Mouse (Mus musculus) midbrain, embryonic 11.5 days (tissue): ENCODE data around the gene Kmt5b. TPM values are rescaled to one million over a fixed set of nuclear protein-coding genes. Genes with fewer than 3 reads are reported as not detected.

Source experiments
- ATAC-seq: fragments of 200-750 bp; cut with Nextera tagmentation; 2 replicates; pipeline ENCODE4 v1.8.0; 2017; ENCODE audit warnings: moderate TSS enrichment, moderate library complexity; ENCODE audit not compliant: low FRiP score
- DNase-seq: peaks from one replicate; pipeline ENCODE4 v3.0.0; 2015; ENCODE audit warnings: low spot score; ENCODE audit errors: missing footprints
- H3K27ac ChIP-seq: fragments of 300-500 bp; sonication (generic); 2 replicates; pipeline ENCODE4 v1.5.1; 2014; ENCODE audit warnings: low read depth, low read length
- H3K27me3 ChIP-seq: fragments of 300-500 bp; sonication (generic); 2 replicates; pipeline ENCODE4 v1.6.1; 2014; ENCODE audit warnings: mild to moderate bottlenecking, low read length, moderate library complexity, mixed read lengths; ENCODE audit not compliant: control insufficient read depth, insufficient read depth
- H3K36me3 ChIP-seq: fragments of 300-500 bp; sonication (generic); 2 replicates; pipeline ENCODE4 v1.6.1; 2014; ENCODE audit warnings: mild to moderate bottlenecking, low read length, moderate library complexity, mixed read lengths; ENCODE audit not compliant: control insufficient read depth, insufficient read depth
- H3K4me1 ChIP-seq: fragments of 300-500 bp; sonication (generic); 2 replicates; pipeline ENCODE4 v1.6.1; 2014; ENCODE audit warnings: low read length; ENCODE audit not compliant: control insufficient read depth, insufficient read depth
- H3K4me2 ChIP-seq: fragments of 300-500 bp; sonication (generic); 2 replicates; pipeline ENCODE4 v1.6.1; 2014; ENCODE audit warnings: mild to moderate bottlenecking, moderate library complexity
- H3K4me3 ChIP-seq: fragments of 300-500 bp; sonication (generic); 2 replicates; pipeline ENCODE4 v1.5.1; 2014; ENCODE audit warnings: low read depth, low read length
- H3K9ac ChIP-seq: fragments of 300-500 bp; sonication (generic); 2 replicates; pipeline ENCODE4 v1.6.1; 2014; ENCODE audit warnings: low read length
- H3K9me3 ChIP-seq: fragments of 300-500 bp; sonication (generic); 2 replicates; pipeline ENCODE4 v1.6.1; 2016; ENCODE audit warnings: low read length; ENCODE audit not compliant: control insufficient read depth
- WGBS: fragments of 180-500 bp; shearing (Covaris S2); extraction: QIAGEN DNeasy Blood & Tissue Kit; methylation state at CpG from one replicate; pipeline ENCODE4 v1.1.7; 2014; 5-methylcytosine and 5-hydroxymethylcytosine counted together
- polyA plus RNA-seq: library from polyadenylated mRNA; unstranded; fragments of >200 nt; fragmentation: Nextera tagmentation; extraction: Ambion mirVana; gene quantifications from 2 replicates; pipeline ENCODE4 v1.2.1, GENCODE M21; 2014

Gene Kmt5b
- polyA plus RNA-seq, 1 experiment from 2014 or later: 40.3 TPM

- H3K4me1 ChIP-seq: peaks cover 14% of the 10 kb centered on the region
- no peak overlapping the region for H3K27ac ChIP-seq
- peak overlapping the region; percentile 82 for H3K4me3 ChIP-seq
- no peaks in the 10 kb centered on the region for H3K27me3 ChIP-seq
- DNase-seq (no peak), ATAC-seq (peak; percentile 1)
- no peaks in the 10 kb centered on the region for H3K9me3 ChIP-seq
- peak overlapping the region; percentile 6; the same call in 1 of the 2 replicates for H3K9ac ChIP-seq
- 9% methylated on average over 19 of the region's 19 CpGs for WGBS
- no peaks in the 10 kb centered on the region for H3K36me3 ChIP-seq
- H3K4me2 ChIP-seq: peak overlapping the region; percentile 72
Observed at GRCm38 (mm10) chr19:3850847-3851469, 83.7 kb downstream of the Kmt5b start.

- DNase-seq: peak; percentile 99
- WGBS: under 1% methylated on average over 53 of the region's 54 CpGs
- Histone ChIP-seq H3K9me3 (no peaks in the 10 kb centered on the region), H3K36me3 (no peaks in the 10 kb centered on the region), H3K4me2 (peak within 1 kb of the TSS; percentile 72), H3K9ac (peak within 1 kb of the TSS; percentile 92), H3K4me1 (peaks cover 14% of the 10 kb centered on the region), H3K27me3 (no peaks in the 10 kb centered on the region), H3K4me3 (peak within 1 kb of the TSS; percentile 82), H3K27ac (peak within 1 kb of the TSS; percentile 97)
- ATAC-seq: peak; percentile 99
Observed at GRCm38 (mm10) chr19:3851502-3851962, 84.3 kb downstream of the Kmt5b start, which contains the start of gene Chka. Gene Chka (plus strand): TSS chr19:3851773.

- DNase-seq: no peak
- no peak; the same call in 1 of the 2 replicates for ATAC-seq
Observed at GRCm38 (mm10) chr19:3851979-3852681, 84.9 kb downstream of the Kmt5b start.

GRCm38 (mm10) chr19:3853121-3853520 lies 85.9 kb downstream of the Kmt5b start:
- no peak overlapping the region for H3K9ac ChIP-seq
- H3K36me3 ChIP-seq: no peaks in the 10 kb centered on the region
- H3K4me2 ChIP-seq: peak overlapping the region; percentile 72
- H3K9me3 ChIP-seq: no peaks in the 10 kb centered on the region
- 95% methylated on average over 10 of the region's 10 CpGs for WGBS
- peak overlapping the region; percentile 82; the same call in 1 of the 2 replicates for H3K4me3 ChIP-seq
- DNase-seq: no peak
- no peaks in the 10 kb centered on the region for H3K27me3 ChIP-seq
- no peak overlapping the region for H3K27ac ChIP-seq
- ATAC-seq: no peak
- peaks cover 14% of the 10 kb centered on the region for H3K4me1 ChIP-seq

More at GRCm38 (mm10) chr19:3851979-3852681, 84.9 kb downstream of the Kmt5b start:
- Histone ChIP-seq H3K36me3 (no peaks in the 10 kb centered on the region), H3K9ac (peak overlapping the region; percentile 92), H3K4me2 (peak overlapping the region; percentile 72), H3K4me3 (peak overlapping the region; percentile 82), H3K27ac (peak overlapping the region; percentile 97), H3K9me3 (no peaks in the 10 kb centered on the region), H3K27me3 (no peaks in the 10 kb centered on the region), H3K4me1 (peaks cover 14% of the 10 kb centered on the region)
- WGBS: under 1% methylated on average over 70 of the region's 74 CpGs

GRCm38 (mm10) chr19:3853891-3854290 lies 86.7 kb downstream of the Kmt5b start:
- no peak for ATAC-seq
- Histone ChIP-seq H3K27ac (no peak overlapping the region), H3K9me3 (no peaks in the 10 kb centered on the region), H3K36me3 (no peaks in the 10 kb centered on the region), H3K4me2 (no peak overlapping the region), H3K27me3 (no peaks in the 10 kb centered on the region), H3K4me1 (peaks cover 14% of the 10 kb centered on the region), H3K4me3 (no peak overlapping the region), H3K9ac (no peak overlapping the region)
- WGBS: 98% methylated on average over 1 of the region's 1 CpGs
- DNase-seq: no peak

GRCm38 (mm10) chr19:3855091-3855490 lies 87.9 kb downstream of the Kmt5b start:
- Histone ChIP-seq H3K4me3 (no peak overlapping the region), H3K9me3 (no peaks in the 10 kb centered on the region), H3K4me1 (peaks cover 14% of the 10 kb centered on the region), H3K36me3 (no peaks in the 10 kb centered on the region), H3K9ac (no peak overlapping the region), H3K27ac (no peak overlapping the region), H3K27me3 (no peaks in the 10 kb centered on the region), H3K4me2 (no peak overlapping the region)
- WGBS: 67% methylated on average over 6 of the region's 6 CpGs
- no peak for ATAC-seq
- no peak for DNase-seq

- no peak for ATAC-seq
- Histone ChIP-seq H3K4me1 (peaks cover 14% of the 10 kb centered on the region), H3K4me2 (no peak overlapping the region), H3K27me3 (no peaks in the 10 kb centered on the region), H3K36me3 (no peaks in the 10 kb centered on the region), H3K9me3 (no peaks in the 10 kb centered on the region), H3K9ac (no peak overlapping the region), H3K27ac (no peak overlapping the region), H3K4me3 (no peak overlapping the region)
- WGBS: 26% methylated on average over 4 of the region's 4 CpGs
- no peak for DNase-seq
Observed at GRCm38 (mm10) chr19:3855601-3856000, 88.4 kb downstream of the Kmt5b start.

- 89% methylated on average over 3 of the region's 3 CpGs for WGBS
- peaks cover 8% of the 10 kb centered on the region for H3K4me1 ChIP-seq
Observed at GRCm38 (mm10) chr19:3857220-3857619, 90.0 kb downstream of the Kmt5b start.

GRCm38 (mm10) chr19:3862713-3863112 lies 95.5 kb downstream of the Kmt5b start:
- Histone ChIP-seq H3K4me2 (no peak overlapping the region), H3K9me3 (no peaks in the 10 kb centered on the region; the same call in 1 of the 2 replicates), H3K27me3 (no peaks in the 10 kb centered on the region), H3K4me1 (no peaks in the 10 kb centered on the region), H3K36me3 (peaks cover 2% of the 10 kb centered on the region; the same call in 1 of the 2 replicates), H3K4me3 (no peak overlapping the region), H3K9ac (no peak overlapping the region), H3K27ac (no peak overlapping the region)
- ATAC-seq (no peak), DNase-seq (no peak)
- WGBS: 86% methylated on average over 2 of the region's 2 CpGs

More at GRCm38 (mm10) chr19:3857220-3857619, 90.0 kb downstream of the Kmt5b start:
- no peak overlapping the region for H3K27ac ChIP-seq
- H3K27me3 ChIP-seq: no peaks in the 10 kb centered on the region
- H3K9ac ChIP-seq: no peak overlapping the region
- H3K4me3 ChIP-seq: no peak overlapping the region
- peaks cover 2% of the 10 kb centered on the region; the same call in 1 of the 2 replicates for H3K36me3 ChIP-seq
- no peaks in the 10 kb centered on the region for H3K9me3 ChIP-seq
- H3K4me2 ChIP-seq: no peak overlapping the region
- DNase-seq: no peak
- no peak for ATAC-seq
